Mouse (Mus musculus): ENCODE measurements around the gene Celf1. TPM values are rescaled to one million over a fixed set of nuclear protein-coding genes. Genes with fewer than 3 reads are reported as not detected.

Gene Celf1
- polyA plus RNA-seq, 1 experiment = 27.1 TPM

GRCm38 (mm10) chr2:91065544-91065943 is 125.4 kb downstream of the Celf1 start:
- Histone ChIP-seq H3K79me2 (ENCODE audit: control insufficient read depth, insufficient read depth) (no peaks in the 10 kb centered on the region), H3K4me3 (no peak overlapping the region), H3K27me3 (ENCODE audit: control insufficient read depth, insufficient read depth, insufficient read length) (no peaks in the 10 kb centered on the region), H3K36me3 (ENCODE audit: control insufficient read depth, insufficient read depth) (peaks cover 4% of the 10 kb centered on the region), H3ac (ENCODE audit: control insufficient read depth, insufficient read length) (no peak overlapping the region), H3K4me2 (ENCODE audit: low read depth) (no peak overlapping the region)
- TF ChIP-seq MYOD1 (IDR thresholded peaks at IDR 0.05; ENCODE audit: control insufficient read depth in 1 of 3, insufficient read length in 2 of 3, low read depth in 2 of 3) (no peak), REST (IDR thresholded peaks at IDR 0.05; ENCODE audit: insufficient read depth, insufficient read length) (no peak), TCF12 (IDR thresholded peaks at IDR 0.05; ENCODE audit: insufficient read depth, poor library complexity, severe bottlenecking) (no peak), MYOG (IDR thresholded peaks at IDR 0.05; ENCODE audit: control insufficient read depth in 1 of 3, insufficient read depth in 1 of 3, insufficient read length in 2 of 3, low read depth in 2 of 3) (no peak), MAX (IDR thresholded peaks at IDR 0.05; ENCODE audit: low read depth) (no peak), SRF (IDR thresholded peaks at IDR 0.05; ENCODE audit: control insufficient read depth, insufficient read length, low read depth) (no peak), POLR2AphosphoS2 (IDR thresholded peaks at IDR 0.05; ENCODE audit: insufficient read length, low read depth) (peak; percentile 76), E2F4 (IDR thresholded peaks at IDR 0.05; ENCODE audit: insufficient read depth) (no peak)

GRCm38 (mm10) chr2:91066455-91066854 is 126.3 kb downstream of the Celf1 start:
- no peaks in the 10 kb centered on the region for H3K79me2 ChIP-seq (ENCODE audit: control insufficient read depth, insufficient read depth)
- no peak for TF ChIP-seq REST (IDR thresholded peaks at IDR 0.05; ENCODE audit: insufficient read depth, insufficient read length)
- no peak for TF ChIP-seq MYOD1 (IDR thresholded peaks at IDR 0.05; ENCODE audit: control insufficient read depth in 1 of 3, insufficient read length in 2 of 3, low read depth in 2 of 3)
- TF ChIP-seq POLR2A (IDR thresholded peaks at IDR 0.05; ENCODE audit: insufficient read length, low read depth) = peak; percentile 29
- no peak for TF ChIP-seq CEBPB (IDR thresholded peaks at IDR 0.05; ENCODE audit: insufficient read depth, poor library complexity, severe bottlenecking)
- TF ChIP-seq TCF3 (IDR thresholded peaks at IDR 0.05; ENCODE audit: insufficient read length, low read depth) = no peak
- TF ChIP-seq POLR2AphosphoS2 (IDR thresholded peaks at IDR 0.05; ENCODE audit: insufficient read length, low read depth) = peak; percentile 77
- TF ChIP-seq MYOG (IDR thresholded peaks at IDR 0.05; ENCODE audit: control insufficient read depth in 1 of 3, insufficient read depth in 1 of 3, insufficient read length in 2 of 3, low read depth in 2 of 3) = no peak
- no peak overlapping the region for H3ac ChIP-seq (ENCODE audit: control insufficient read depth, insufficient read length)
- peaks cover 4% of the 10 kb centered on the region for H3K36me3 ChIP-seq (ENCODE audit: control insufficient read depth, insufficient read depth)
- H3K4me3 ChIP-seq = no peak overlapping the region
- H3K4me2 ChIP-seq (ENCODE audit: low read depth) = no peak overlapping the region
- H3K27me3 ChIP-seq (ENCODE audit: control insufficient read depth, insufficient read depth, insufficient read length) = no peaks in the 10 kb centered on the region

- Histone ChIP-seq H3K4me3 (peak overlapping the region; percentile 35), H3K27me3 (ENCODE audit: control insufficient read depth, insufficient read depth, insufficient read length) (no peaks in the 10 kb centered on the region), H3K79me2 (ENCODE audit: control insufficient read depth, insufficient read depth) (no peaks in the 10 kb centered on the region), H3ac (ENCODE audit: control insufficient read depth, insufficient read length) (peak overlapping the region; percentile 4), H3K36me3 (ENCODE audit: control insufficient read depth, insufficient read depth) (peaks cover 4% of the 10 kb centered on the region), H3K4me2 (ENCODE audit: low read depth) (peak overlapping the region; percentile 80)
- TF ChIP-seq POLR2AphosphoS2 (IDR thresholded peaks at IDR 0.05; ENCODE audit: insufficient read length, low read depth) (peak; percentile 59), MAX (IDR thresholded peaks at IDR 0.05; ENCODE audit: low read depth) (no peak), POLR2A (IDR thresholded peaks at IDR 0.05; ENCODE audit: insufficient read length, low read depth) (peak; percentile 17), E2F4 (IDR thresholded peaks at IDR 0.05; ENCODE audit: insufficient read depth) (no peak), MYOG (IDR thresholded peaks at IDR 0.05; ENCODE audit: control insufficient read depth in 1 of 3, insufficient read depth in 1 of 3, insufficient read length in 2 of 3, low read depth in 2 of 3) (no peak), TCF3 (IDR thresholded peaks at IDR 0.05; ENCODE audit: insufficient read length, low read depth) (no peak)
Measured at GRCm38 (mm10) chr2:91068162-91068871, 128.1 kb downstream of the Celf1 start.

GRCm38 (mm10) chr2:91068872-91069165 is 128.6 kb downstream of the Celf1 start:
- H3K4me3 ChIP-seq = peak overlapping the region; percentile 35
- peak overlapping the region; percentile 80 for H3K4me2 ChIP-seq (ENCODE audit: low read depth)
- H3K27me3 ChIP-seq (ENCODE audit: control insufficient read depth, insufficient read depth, insufficient read length) = no peaks in the 10 kb centered on the region
- peaks cover 4% of the 10 kb centered on the region for H3K36me3 ChIP-seq (ENCODE audit: control insufficient read depth, insufficient read depth)
- H3ac ChIP-seq (ENCODE audit: control insufficient read depth, insufficient read length) = peak overlapping the region; percentile 4
- TF ChIP-seq POLR2AphosphoS2 (IDR thresholded peaks at IDR 0.05; ENCODE audit: insufficient read length, low read depth) = peak; percentile 88
- TF ChIP-seq POLR2A (IDR thresholded peaks at IDR 0.05; ENCODE audit: insufficient read length, low read depth) = no peak
- no peak for TF ChIP-seq CEBPB (IDR thresholded peaks at IDR 0.05; ENCODE audit: insufficient read depth, poor library complexity, severe bottlenecking)
- no peak for TF ChIP-seq E2F4 (IDR thresholded peaks at IDR 0.05; ENCODE audit: insufficient read depth)
- H3K79me2 ChIP-seq (ENCODE audit: control insufficient read depth, insufficient read depth) = no peaks in the 10 kb centered on the region

Other genes with a start within 250 kb of the Celf1 start
- 9.3 TPM for gene Fnbp4, start 195.0 kb upstream of the Celf1 start, polyA plus RNA-seq (2012; fragmentation: generic; extraction: Trizol)
- gene Agbl2, start 157.7 kb upstream of the Celf1 start, polyA plus RNA-seq (2012; fragmentation: generic; extraction: Trizol) = not detected
- gene Mtch2, start 93.2 kb upstream of the Celf1 start, polyA plus RNA-seq (2012; fragmentation: generic; extraction: Trizol) = 170 TPM
- 0.04 TPM for gene C1qtnf4, start 54.5 kb upstream of the Celf1 start, polyA plus RNA-seq (2012; fragmentation: generic; extraction: Trizol)
- gene Kbtbd4, start 35.6 kb upstream of the Celf1 start, polyA plus RNA-seq (2012; fragmentation: generic; extraction: Trizol) = 11.9 TPM
- gene Ndufs3, start 35.6 kb upstream of the Celf1 start, polyA plus RNA-seq (2012; fragmentation: generic; extraction: Trizol) = 268 TPM
- gene Rapsn, start 95.2 kb downstream of the Celf1 start, polyA plus RNA-seq (2012; fragmentation: generic; extraction: Trizol) = 199 TPM
- 688 TPM for gene Psmc3, start 113.6 kb downstream of the Celf1 start, polyA plus RNA-seq (2012; fragmentation: generic; extraction: Trizol)
- 41.1 TPM for gene Slc39a13, start 130.0 kb downstream of the Celf1 start, polyA plus RNA-seq (2012; fragmentation: generic; extraction: Trizol)
- 0.04 TPM for gene Spi1, start 142.0 kb downstream of the Celf1 start, polyA plus RNA-seq (2012; fragmentation: generic; extraction: Trizol)
- 0.05 TPM for gene Mybpc3, start 177.8 kb downstream of the Celf1 start, polyA plus RNA-seq (2012; fragmentation: generic; extraction: Trizol)
- 10.2 TPM for gene Madd, start 243.5 kb downstream of the Celf1 start, polyA plus RNA-seq (2012; fragmentation: generic; extraction: Trizol)

Data from myocyte (in vitro differentiated cells).